Mouse (Mus musculus) MEL (cell line): ENCODE data around the gene Tekt4. TPM values are rescaled to one million over a fixed set of nuclear protein-coding genes. Genes with fewer than 3 reads are reported as not detected.

Experiments
- DNase-seq: peaks from one replicate; pipeline ENCODE4 v3.0.0; 2011; ENCODE audit warnings: low read depth, low spot score
- H3K27ac ChIP-seq: 2 replicates; pipeline ENCODE4 v1.5.1; 2012; ENCODE audit warnings: low read depth, mild to moderate bottlenecking, control low read depth, low read length, moderate library complexity; ENCODE audit not compliant: control insufficient read depth
- H3K27me3 ChIP-seq, 2 experiments: fragments of 150-350 bp in 1 of 2; sonication (generic) in 1 of 2; 2 replicates each; pipeline ENCODE4 v1.6.1; 2012; ENCODE audit warnings: low read length in 2 of 2, mild to moderate bottlenecking in 2 of 2, improper control_type of control experiment in 1 of 2, moderate library complexity in 1 of 2; ENCODE audit not compliant: insufficient read depth in 2 of 2, control insufficient read depth in 1 of 2
- H3K36me3 ChIP-seq, 2 experiments: 2 replicates each; pipeline ENCODE4 v1.6.1; 2012 to 2014; ENCODE audit warnings: low read length in 2 of 2, improper control_type of control experiment in 1 of 2, inconsistent platforms in 1 of 2, mild to moderate bottlenecking in 1 of 2; ENCODE audit not compliant: insufficient read depth in 2 of 2, control insufficient read depth in 1 of 2
- H3K4me1 ChIP-seq, 2 experiments: fragments of 150-350 bp in 1 of 2; sonication (generic) in 1 of 2; 2 replicates each; pipeline ENCODE4 v1.6.1; 2012; ENCODE audit warnings: low read length in 2 of 2, improper control_type of control experiment in 1 of 2, mild to moderate bottlenecking in 1 of 2; ENCODE audit not compliant: insufficient read depth in 2 of 2, control insufficient read depth in 1 of 2
- H3K4me3 ChIP-seq, 2 experiments: fragments of 150-350 bp in 1 of 2; sonication (generic) in 1 of 2; 2 replicates each; pipeline ENCODE4 v1.5.1; 2012; ENCODE audit warnings: low read depth in 2 of 2, low read length in 2 of 2, mild to moderate bottlenecking in 2 of 2, moderate library complexity in 2 of 2, control low read depth in 1 of 2, improper control_type of control experiment in 1 of 2; ENCODE audit not compliant: control insufficient read depth in 1 of 2, insufficient read depth in 1 of 2
- H3K79me2 ChIP-seq: 2 replicates; pipeline ENCODE4 v1.6.1; 2012; ENCODE audit warnings: mild to moderate bottlenecking, low read length, moderate library complexity; ENCODE audit not compliant: control insufficient read depth, poor library complexity, insufficient read depth
- H3K9ac ChIP-seq: 2 replicates; pipeline ENCODE4 v1.6.1; 2012; ENCODE audit warnings: low read depth, mild to moderate bottlenecking, control low read depth, low read length, moderate library complexity; ENCODE audit not compliant: control insufficient read depth, poor library complexity, severe bottlenecking
- H3K9me3 ChIP-seq: fragments of 150-350 bp; sonication (generic); replicated peaks from 2 replicates; pipeline ENCODE4 v1.6.1; 2012; ENCODE audit warnings: mild to moderate bottlenecking, low read length, improper control_type of control experiment, moderate library complexity; ENCODE audit not compliant: insufficient read depth
- BHLHE40 ChIP-seq: IDR thresholded peaks from 2 replicates; pipeline ENCODE4 v1.6.1; 2012; ENCODE audit warnings: low read depth, mild to moderate bottlenecking, inconsistent platforms, low read length, improper control_type of control experiment, borderline replicate concordance
- CHD2 ChIP-seq: IDR thresholded peaks from 2 replicates; pipeline ENCODE4 v1.6.1; 2011; ENCODE audit warnings: low read length, improper control_type of control experiment
- CTCF ChIP-seq, 3 experiments: IDR thresholded peaks in 2 of 3; conservative IDR thresholded peaks in 1 of 3; 2 replicates each; pipeline ENCODE4 v1.5.1; 2011 to 2012; ENCODE audit warnings: low read length in 3 of 3, low read depth in 2 of 3, mild to moderate bottlenecking in 2 of 3, improper control_type of control experiment in 1 of 3, inconsistent platforms in 1 of 3, mixed read lengths in 1 of 3, moderate library complexity in 1 of 3; ENCODE audit not compliant: control insufficient read depth in 1 of 3, insufficient read depth in 1 of 3, poor library complexity in 1 of 3, severe bottlenecking in 1 of 3
- E2F4 ChIP-seq: IDR thresholded peaks from 2 replicates; pipeline ENCODE4 v1.6.1; 2011; ENCODE audit warnings: low read depth, low read length, improper control_type of control experiment, borderline replicate concordance
- EP300 ChIP-seq, 2 experiments: IDR thresholded peaks; 2 replicates each; pipeline ENCODE4 v1.6.1; 2011; ENCODE audit warnings: improper control_type of control experiment in 2 of 2, low read length in 2 of 2, low read depth in 1 of 2, mild to moderate bottlenecking in 1 of 2
- ETS1 ChIP-seq: IDR thresholded peaks from 2 replicates; pipeline ENCODE4 v1.6.1; 2012; ENCODE audit warnings: low read depth, mild to moderate bottlenecking, inconsistent platforms, low read length, improper control_type of control experiment, moderate library complexity
- JUND ChIP-seq: IDR thresholded peaks from 2 replicates; pipeline ENCODE4 v1.6.1; 2011; ENCODE audit warnings: low read depth, mild to moderate bottlenecking, improper control_type of control experiment, low read length
- KAT2A ChIP-seq: conservative IDR thresholded peaks from 2 replicates; pipeline ENCODE4 v1.6.1; 2012; ENCODE audit warnings: low read depth, low read length, improper control_type of control experiment, inconsistent platforms
- MAX ChIP-seq: IDR thresholded peaks from 2 replicates; pipeline ENCODE4 v1.6.1; 2011; ENCODE audit warnings: low read length, improper control_type of control experiment
- MAZ ChIP-seq: IDR thresholded peaks from 2 replicates; pipeline ENCODE4 v1.6.1; 2012; ENCODE audit warnings: low read depth, mild to moderate bottlenecking, inconsistent platforms, low read length, improper control_type of control experiment
- MEF2A ChIP-seq: IDR thresholded peaks from 2 replicates; pipeline ENCODE4 v1.6.1; 2014; ENCODE audit warnings: low read depth, mild to moderate bottlenecking, inconsistent platforms, low read length, improper control_type of control experiment; ENCODE audit not compliant: poor library complexity, insufficient replicate concordance, severe bottlenecking; ENCODE audit errors: extremely low read depth
- MYB ChIP-seq: IDR thresholded peaks from 2 replicates; pipeline ENCODE4 v1.6.1; 2011; ENCODE audit warnings: mild to moderate bottlenecking, low read depth, low read length, improper control_type of control experiment
- MYC ChIP-seq: IDR thresholded peaks from 2 replicates; pipeline ENCODE4 v1.6.1; 2011; ENCODE audit warnings: low read depth, mild to moderate bottlenecking, low read length, improper control_type of control experiment, moderate library complexity
- NELFE ChIP-seq: IDR thresholded peaks from 2 replicates; pipeline ENCODE4 v1.6.1; 2011; ENCODE audit warnings: low read depth, low read length, improper control_type of control experiment
- NRF1 ChIP-seq: IDR thresholded peaks from 2 replicates; pipeline ENCODE4 v1.6.1; 2014; ENCODE audit warnings: low read depth, mild to moderate bottlenecking, inconsistent platforms, low read length, improper control_type of control experiment, moderate library complexity; ENCODE audit not compliant: poor library complexity, insufficient read depth, severe bottlenecking
- POLR2A ChIP-seq, 2 experiments: IDR thresholded peaks; 2 replicates each; pipeline ENCODE4 v1.6.1; 2011 to 2012; ENCODE audit warnings: low read length in 2 of 2, mild to moderate bottlenecking in 2 of 2, control low read depth in 1 of 2, improper control_type of control experiment in 1 of 2, low read depth in 1 of 2, moderate library complexity in 1 of 2; ENCODE audit not compliant: control insufficient read depth in 1 of 2, insufficient read depth in 1 of 2, poor library complexity in 1 of 2
- RCOR1 ChIP-seq: IDR thresholded peaks from 2 replicates; pipeline ENCODE4 v1.6.1; 2012; ENCODE audit warnings: low read depth, mild to moderate bottlenecking, inconsistent platforms, low read length, improper control_type of control experiment
- SIN3A ChIP-seq: IDR thresholded peaks from 2 replicates; pipeline ENCODE4 v1.6.1; 2012; ENCODE audit warnings: low read length, improper control_type of control experiment, inconsistent platforms
- SMC3 ChIP-seq: IDR thresholded peaks from 2 replicates; pipeline ENCODE4 v1.6.1; 2011; ENCODE audit warnings: low read depth, low read length, improper control_type of control experiment
- TAL1 ChIP-seq: IDR thresholded peaks from 2 replicates; pipeline ENCODE4 v1.6.1; 2012; ENCODE audit warnings: mild to moderate bottlenecking, inconsistent platforms, low read length, moderate library complexity, mixed read lengths
- TBP ChIP-seq: IDR thresholded peaks from 2 replicates; pipeline ENCODE4 v1.8.0; 2011; ENCODE audit warnings: low read depth, low read length, improper control_type of control experiment
- TCF12 ChIP-seq: IDR thresholded peaks from 2 replicates; pipeline ENCODE4 v1.6.1; 2014; ENCODE audit warnings: low read depth, mild to moderate bottlenecking, inconsistent platforms, low read length, improper control_type of control experiment, moderate library complexity
- USF2 ChIP-seq, 2 experiments: IDR thresholded peaks; 2 replicates each; pipeline ENCODE4 v1.6.1; 2011 to 2012; ENCODE audit warnings: improper control_type of control experiment in 2 of 2, low read length in 2 of 2, borderline replicate concordance in 1 of 2, inconsistent platforms in 1 of 2, low read depth in 1 of 2, mild to moderate bottlenecking in 1 of 2; ENCODE audit not compliant: insufficient read depth in 1 of 2
- ZKSCAN1 ChIP-seq: IDR thresholded peaks from 2 replicates; pipeline ENCODE4 v1.6.1; 2012; ENCODE audit warnings: low read depth, mild to moderate bottlenecking, inconsistent platforms, low read length, improper control_type of control experiment, moderate library complexity
- ZMIZ1 ChIP-seq: IDR thresholded peaks from 2 replicates; pipeline ENCODE4 v1.6.1; 2012; ENCODE audit warnings: low read depth, mild to moderate bottlenecking, inconsistent platforms, low read length, improper control_type of control experiment, moderate library complexity
- polyA plus RNA-seq, 2 experiments: library from polyadenylated mRNA; stranded (reverse) in 1 of 2; unstranded in 1 of 2; fragments of >175 nt in 1 of 2; fragments of >200 nt in 1 of 2; gene quantifications; 2 replicates each; pipeline versions ENCODE4 v1.2.1 to v1.2.4; 2012; ENCODE audit warnings: low replicate concordance in 2 of 2, low read depth in 1 of 2; ENCODE audit not compliant: insufficient read length in 2 of 2, insufficient read depth in 1 of 2, missing spikeins in 1 of 2
- total RNA-seq: library from RNA; depleted of rRNA; stranded (reverse); fragments of 300-350 nt; gene quantifications from 2 replicates; pipeline ENCODE4 v1.2.3, GENCODE M21; 2012

Tekt4 gene
- total and polyA plus RNA-seq, 3 experiments: not detected

GRCm38 (mm10) chr17:25520492-25520891 lies 66.1 kb downstream of the Tekt4 start:
- no peak for TF ChIP-seq ETS1
- no peak for TF ChIP-seq NELFE
- TF ChIP-seq BHLHE40: no peak
- TF ChIP-seq POLR2A (IDR thresholded peaks at IDR 0.05; ENCODE audit: control insufficient read depth in 1 of 2, insufficient read depth in 1 of 2, low read depth in 1 of 2, low read length in 2 of 2, poor library complexity in 1 of 2): no peak
- TF ChIP-seq E2F4: no peak
- TF ChIP-seq MYC: no peak
- TF ChIP-seq MAX: no peak
- no peak for TF ChIP-seq CHD2
- TF ChIP-seq CTCF (IDR thresholded peaks at IDR 0.05 in 2 of 3, conservative IDR thresholded peaks at IDR 0.05 in 1 of 3; ENCODE audit: control insufficient read depth in 1 of 3, insufficient read depth in 1 of 3, low read depth in 2 of 3, low read length in 3 of 3, poor library complexity in 1 of 3, severe bottlenecking in 1 of 3): no peak
- TF ChIP-seq MYB: no peak
- no peak for TF ChIP-seq ZKSCAN1
- no peak for TF ChIP-seq USF2 (IDR thresholded peaks at IDR 0.05; ENCODE audit: borderline replicate concordance in 1 of 2, insufficient read depth in 1 of 2, low read depth in 1 of 2, low read length in 2 of 2)
- TF ChIP-seq ZMIZ1: no peak
- TF ChIP-seq MAZ: no peak
- TF ChIP-seq MEF2A: no peak
- TF ChIP-seq TCF12: no peak
- no peak for TF ChIP-seq NRF1
- TF ChIP-seq JUND: no peak
- no peak for TF ChIP-seq TAL1
- no peaks in the 10 kb centered on the region for H3K79me2 ChIP-seq
- DNase-seq: no peak
- H3K27me3 ChIP-seq: no peaks in the 10 kb centered on the region
- H3K27ac ChIP-seq: no peak overlapping the region
- no peak overlapping the region for H3K9ac ChIP-seq
- no peak overlapping the region for H3K4me3 ChIP-seq
- no peaks in the 10 kb centered on the region for H3K4me1 ChIP-seq
- no peaks in the 10 kb centered on the region for H3K9me3 ChIP-seq
- H3K36me3 ChIP-seq: no peaks in the 10 kb centered on the region

- no peaks in the 10 kb centered on the region for H3K36me3 ChIP-seq
- no peak overlapping the region for H3K9ac ChIP-seq
- no peaks in the 10 kb centered on the region for H3K79me2 ChIP-seq
- no peak overlapping the region for H3K27ac ChIP-seq
- no peaks in the 10 kb centered on the region for H3K4me1 ChIP-seq
- H3K4me3 ChIP-seq: no peak overlapping the region
- DNase-seq: no peak
- H3K9me3 ChIP-seq: no peaks in the 10 kb centered on the region
- no peaks in the 10 kb centered on the region for H3K27me3 ChIP-seq
- TF ChIP-seq TBP: no peak
- TF ChIP-seq KAT2A: no peak
- TF ChIP-seq SMC3: no peak
- no peak for TF ChIP-seq EP300 (IDR thresholded peaks at IDR 0.05; ENCODE audit: low read depth in 1 of 2, low read length in 2 of 2)
- no peak for TF ChIP-seq MEF2A
- no peak for TF ChIP-seq SIN3A
- TF ChIP-seq E2F4: no peak
- TF ChIP-seq RCOR1: no peak
Measured at GRCm38 (mm10) chr17:25522080-25522479, 67.7 kb downstream of the Tekt4 start.
